Mouse (Mus musculus) neural tube, embryonic 10.5 days (tissue): ENCODE data around the gene Mttp.

ENCODE experiments used
- DNase-seq: peaks from one replicate; pipeline ENCODE4 v3.0.0-alpha.2; 2017; ENCODE audit warnings: low spot score; ENCODE audit errors: extremely low spot score

The Mttp gene

GRCm38 (mm10) chr3:138134528-138134927, 10.2 kb downstream of the Mttp start:
- no peak for DNase-seq

GRCm38 (mm10) chr3:138133916-138134315, 10.9 kb downstream of the Mttp start:
- DNase-seq = no peak

DNA sequence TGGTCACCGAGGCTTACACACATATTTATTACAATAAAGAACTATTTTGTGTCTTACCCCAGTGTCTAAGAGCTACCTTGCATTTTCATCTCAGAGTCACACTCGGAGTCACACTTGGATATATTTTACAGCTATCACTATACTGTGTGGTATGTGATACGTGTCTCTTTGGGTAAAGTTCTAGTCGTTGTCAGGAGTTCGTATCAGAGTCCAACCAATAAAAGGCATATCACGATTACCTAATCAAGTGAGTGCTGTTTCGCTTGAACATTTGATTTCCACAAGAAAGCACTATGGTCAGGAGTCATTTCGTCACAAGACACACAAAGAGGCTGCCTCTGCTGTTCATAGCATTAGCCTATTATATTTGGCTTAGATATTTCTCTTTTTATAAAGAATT, 11.3 kb downstream of the Mttp start:
- DNase-seq = no peak

GRCm38 (mm10) chr3:138131168-138131567, 13.6 kb downstream of the Mttp start:
- no peak for DNase-seq

GRCm38 (mm10) chr3:138130692-138131091, 14.1 kb downstream of the Mttp start:
- DNase-seq = no peak

GRCm38 (mm10) chr3:138129110-138129509, 15.7 kb downstream of the Mttp start:
- no peak for DNase-seq

- DNase-seq = no peak
These were observed 20.9 kb downstream of the Mttp start for GRCm38 (mm10) chr3:138123842-138124241.

- no peak for DNase-seq
These were observed 23.3 kb downstream of the Mttp start for GRCm38 (mm10) chr3:138121461-138121860.

DNA sequence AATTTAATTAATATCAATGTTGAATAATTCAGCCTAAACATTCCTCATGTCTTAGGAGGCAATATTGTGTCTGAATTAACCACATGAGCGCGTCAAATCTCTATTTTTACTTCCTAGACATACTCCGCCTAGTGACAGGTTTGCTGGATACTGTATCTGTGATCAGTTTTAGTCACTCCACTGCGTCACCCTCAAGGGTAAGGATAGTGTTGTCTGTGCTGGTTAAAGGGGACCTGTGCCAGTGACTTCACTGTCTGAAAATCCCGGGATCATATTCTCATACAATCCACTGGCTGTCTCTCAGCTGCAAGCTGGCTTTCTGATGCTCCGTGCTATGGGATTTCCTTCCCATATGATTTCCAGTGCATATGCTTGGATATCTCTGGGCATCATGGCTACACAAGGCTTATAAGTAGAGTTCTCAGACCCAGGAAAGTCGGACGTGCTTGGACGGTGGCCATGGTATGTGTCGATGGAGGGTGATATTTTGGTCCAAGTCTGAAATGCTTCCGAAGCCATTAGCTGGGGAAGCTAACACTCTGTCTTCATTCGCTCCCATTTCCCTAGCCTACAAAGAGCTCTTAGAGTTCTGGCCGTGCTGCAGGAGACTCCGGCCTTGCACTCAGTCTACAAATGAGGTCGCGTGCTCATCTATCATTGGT, 25.2 kb downstream of the Mttp start:
- DNase-seq = no peak

GRCm38 (mm10) chr3:138118831-138119230, 25.9 kb downstream of the Mttp start:
- DNase-seq = no peak

- DNase-seq = no peak
These were observed 26.4 kb downstream of the Mttp start for GRCm38 (mm10) chr3:138118392-138118791.

GRCm38 (mm10) chr3:138116871-138117270, 27.9 kb downstream of the Mttp start:
- no peak for DNase-seq

DNA sequence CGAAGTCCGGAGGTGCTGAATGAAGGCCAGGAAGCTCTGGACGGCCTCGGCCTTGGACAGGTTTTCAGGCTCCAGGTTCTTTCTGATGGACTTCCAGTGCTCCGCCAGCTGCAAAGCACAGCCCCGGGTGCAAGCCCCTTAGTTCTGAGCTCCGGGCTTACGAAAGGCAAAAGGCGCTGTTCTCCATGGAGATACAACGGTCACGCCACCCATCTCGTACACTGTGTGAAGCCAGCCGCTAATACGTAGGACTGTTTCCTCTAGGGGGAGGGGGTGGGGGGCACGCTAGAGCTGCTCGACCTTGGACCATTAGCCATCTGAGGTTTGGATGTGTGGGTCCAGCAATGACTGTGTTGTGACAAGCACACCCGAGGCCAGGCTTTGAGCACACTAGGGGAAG, 30.7 kb downstream of the Mttp start:
- DNase-seq = no peak

DNA sequence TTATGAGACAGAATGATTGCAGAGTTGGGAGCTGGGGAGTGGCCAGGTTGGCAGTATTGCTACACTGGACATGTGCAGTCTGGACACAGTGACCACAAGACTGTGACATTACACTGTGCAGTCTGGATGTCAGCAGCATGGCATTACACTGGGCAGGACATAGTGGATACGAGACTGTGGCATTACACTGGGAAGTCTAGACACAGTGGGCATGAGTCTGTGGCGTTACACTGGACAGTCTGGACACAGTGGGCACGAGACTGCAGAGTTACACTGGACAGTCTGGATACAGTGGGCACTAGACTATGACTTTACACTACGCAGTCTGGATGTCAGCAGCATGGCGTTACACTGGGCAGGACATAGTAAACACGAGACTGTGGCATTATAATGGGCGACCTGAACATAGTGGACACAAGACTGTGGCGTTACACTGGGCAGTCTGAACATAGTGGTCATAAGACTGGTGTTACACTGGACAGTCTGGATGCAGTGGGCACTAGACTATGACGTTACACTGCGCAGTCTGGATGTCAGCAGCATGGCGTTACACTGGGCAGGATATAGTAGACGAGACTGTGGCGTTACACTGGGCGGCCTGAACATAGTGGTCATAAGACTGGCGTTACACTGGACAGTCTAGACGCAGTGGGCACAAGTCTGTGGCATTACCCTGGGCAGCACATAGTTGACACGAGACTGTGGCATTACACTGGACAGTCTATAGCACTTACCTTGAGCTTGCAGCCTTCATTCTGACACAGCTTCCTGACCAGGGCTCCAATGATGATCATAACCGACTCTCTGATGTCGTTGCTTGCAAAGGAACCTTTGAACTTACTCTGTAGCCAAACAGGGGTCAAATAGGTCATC, 33.6 kb downstream of the Mttp start:
- no peak for DNase-seq

DNA sequence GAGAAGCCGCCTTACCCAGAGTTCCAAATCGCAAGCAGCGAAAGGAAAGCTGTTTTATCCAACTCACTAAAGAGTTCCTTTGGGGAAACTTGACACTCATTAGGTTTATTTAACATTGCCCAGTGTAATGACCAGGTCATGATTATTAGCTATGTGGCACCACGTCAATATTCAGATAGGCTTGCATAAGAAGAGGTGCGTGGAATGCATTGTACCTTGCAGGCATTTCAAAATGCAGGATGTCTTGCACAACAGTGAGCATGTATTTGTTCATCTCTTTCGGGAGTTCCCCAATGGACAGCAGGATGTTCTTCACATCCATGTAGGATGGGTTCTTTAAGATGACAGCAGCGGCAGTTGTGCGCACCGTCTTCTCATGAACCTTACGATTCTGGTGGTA, 37.9 kb downstream of the Mttp start:
- DNase-seq = no peak

DNA sequence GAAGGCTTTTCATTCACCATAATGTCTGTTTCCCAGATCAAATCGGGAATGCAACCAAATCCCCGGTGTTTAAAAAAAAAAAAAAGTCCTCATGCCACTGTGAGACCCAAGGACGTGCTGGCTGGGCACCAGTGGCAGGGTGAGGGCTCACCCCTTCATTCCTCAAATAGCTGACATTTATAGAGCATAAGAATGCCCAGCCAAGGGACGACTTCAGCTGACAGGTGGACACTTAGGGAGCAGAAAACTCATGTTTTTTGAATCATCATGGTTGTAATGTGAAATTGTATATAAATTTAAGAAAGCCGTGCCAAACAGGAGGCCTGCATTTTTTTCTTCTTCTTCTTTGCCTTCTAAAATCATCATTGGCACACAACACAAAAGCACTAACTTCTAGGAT, 39.7 kb downstream of the Mttp start:
- no peak for DNase-seq

- DNase-seq = no peak
These were observed 41.1 kb downstream of the Mttp start for GRCm38 (mm10) chr3:138103690-138104089.

DNA sequence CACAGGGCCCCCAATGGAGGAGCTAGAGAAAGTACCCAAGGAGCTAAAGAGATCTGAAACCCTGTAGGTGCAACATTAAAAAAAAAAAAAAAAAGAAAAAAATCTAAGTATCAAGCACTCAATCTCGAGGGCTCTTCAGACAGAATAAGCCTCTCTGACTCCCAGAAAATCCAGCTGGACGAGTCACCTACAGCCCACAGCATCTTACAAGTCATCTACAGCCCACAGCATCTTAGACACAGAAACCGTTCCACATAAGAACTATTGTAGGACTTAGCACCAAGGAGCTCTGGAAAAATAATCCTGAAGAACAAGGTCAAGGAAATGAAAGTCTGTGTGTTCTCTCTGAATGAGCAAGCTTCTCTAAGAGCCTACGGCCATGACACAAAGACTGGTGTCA, 42.8 kb downstream of the Mttp start:
- DNase-seq = no peak

DNA sequence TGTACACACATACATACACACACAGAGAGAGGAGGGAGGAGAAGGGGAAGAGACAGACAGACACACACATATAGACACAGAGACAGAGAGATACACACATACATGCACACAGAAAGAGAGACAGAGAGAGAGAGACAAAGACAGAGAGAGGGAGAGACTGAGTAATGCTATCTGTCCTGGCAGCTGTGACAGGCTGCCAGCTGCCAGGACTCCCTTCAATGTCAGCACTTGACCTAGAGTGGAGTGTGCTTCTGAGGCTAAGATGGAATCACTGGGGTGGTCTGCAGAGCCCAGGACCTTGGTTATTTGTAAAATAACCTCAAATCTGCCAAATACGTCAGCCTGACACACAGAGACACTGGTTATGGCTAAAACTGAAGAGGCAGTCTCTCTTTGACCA, 47.0 kb downstream of the Mttp start:
- no peak for DNase-seq

- no peak for DNase-seq
These were observed 48.3 kb downstream of the Mttp start for GRCm38 (mm10) chr3:138096263-138097028.

- DNase-seq = no peak
These were observed 49.0 kb downstream of the Mttp start for GRCm38 (mm10) chr3:138095718-138096117.

- no peak for DNase-seq
These were observed 49.5 kb downstream of the Mttp start for GRCm38 (mm10) chr3:138095301-138095700.
